Mouse (Mus musculus) forebrain, embryonic 13.5 days (tissue): ENCODE results near the gene Slc36a2. TPM values are rescaled to one million over a fixed set of nuclear protein-coding genes. Genes with fewer than 3 reads are reported as not detected.

Experiments
- polyA plus RNA-seq: library from polyadenylated mRNA; unstranded; fragments of >200 nt; fragmentation: Nextera tagmentation; extraction: Ambion mirVana; gene quantifications from 2 replicates; pipeline ENCODE4 v1.2.1, GENCODE M21; 2015

The Slc36a2 gene
- polyA plus RNA-seq, 1 experiment from 2014 or later, result 0.13 TPM

Other genes starting within 250 kb of the Slc36a2 start
- 10.4 and 10.8 TPM in 2 replicates for gene Tnip1, start 222.2 kb downstream of the Slc36a2 start, polyA plus RNA-seq
- 28.2 and 29.6 TPM in 2 replicates for gene Anxa6, start 151.6 kb downstream of the Slc36a2 start, polyA plus RNA-seq
- 0.23 and 0.43 TPM in 2 replicates for gene Ccdc69, start 106.9 kb downstream of the Slc36a2 start, polyA plus RNA-seq
- 11.5 and 12.5 TPM in 2 replicates for gene Gm2a, start 87.0 kb downstream of the Slc36a2 start, polyA plus RNA-seq
- gene Slc36a3, start 33.4 kb downstream of the Slc36a2 start, polyA plus RNA-seq, result not detected in 2 replicates
- 1.6 and 2.2 TPM in 2 replicates for gene Slc36a1, start 19.3 kb upstream of the Slc36a2 start, polyA plus RNA-seq
- gene Fat2, start 151.5 kb upstream of the Slc36a2 start, polyA plus RNA-seq, result not detected in 2 replicates
- gene Sparc, start 238.1 kb upstream of the Slc36a2 start, polyA plus RNA-seq, result 273 and 289 TPM in 2 replicates